Mouse (Mus musculus) kidney, postnatal 25 days (tissue): Measurements from ENCODE around the gene Pde4c.

Experiments
- DNase-seq, 2 experiments: peaks; one replicate each; pipeline ENCODE4 v3.0.0; 2021; ENCODE audit warnings: mixed read lengths in 2 of 2

Gene Pde4c

DNA sequence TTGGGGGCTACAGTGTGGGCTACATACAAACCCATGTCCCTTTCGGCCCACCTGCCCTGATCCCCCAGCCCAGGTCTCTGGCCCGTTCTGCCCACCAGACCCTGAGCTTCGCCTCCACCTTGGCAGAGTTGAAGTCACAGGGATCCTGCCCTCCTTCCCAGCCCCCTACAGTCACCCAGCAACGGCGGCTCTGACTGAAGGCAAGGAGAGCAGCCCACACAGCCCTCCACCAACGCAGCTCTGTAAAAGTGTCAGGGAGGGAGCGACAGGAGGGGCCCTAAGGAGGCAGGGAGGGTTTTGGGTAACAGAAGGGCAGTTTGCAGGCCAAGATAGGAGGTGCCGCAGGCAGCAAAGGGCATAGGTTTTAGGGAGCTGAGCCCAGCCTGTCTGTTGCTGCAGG is 67.3 kb downstream of the Pde4c start:
- no peak for DNase-seq

DNA sequence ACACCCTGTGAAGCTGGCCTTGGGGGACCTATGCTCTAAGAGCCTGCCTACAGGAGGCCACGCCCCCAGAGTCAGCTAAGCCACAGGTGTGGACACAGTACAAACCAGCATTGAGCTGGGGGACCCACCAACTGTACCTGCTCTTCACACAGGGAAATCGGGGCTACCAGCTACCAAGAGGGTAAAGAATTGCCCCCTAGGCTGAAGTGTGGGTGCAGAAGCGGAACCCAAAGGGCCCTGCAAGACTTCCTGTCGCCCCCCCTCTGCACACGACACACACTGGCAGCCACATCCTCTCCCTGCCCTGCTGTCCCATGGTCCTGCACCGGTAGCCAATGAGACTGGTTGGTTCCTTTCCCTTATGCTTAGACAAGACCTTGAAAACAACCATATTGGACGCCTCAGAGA is 67.8 kb downstream of the Pde4c start:
- peak in 1 of 2 experiments; percentile 46 for DNase-seq

DNA sequence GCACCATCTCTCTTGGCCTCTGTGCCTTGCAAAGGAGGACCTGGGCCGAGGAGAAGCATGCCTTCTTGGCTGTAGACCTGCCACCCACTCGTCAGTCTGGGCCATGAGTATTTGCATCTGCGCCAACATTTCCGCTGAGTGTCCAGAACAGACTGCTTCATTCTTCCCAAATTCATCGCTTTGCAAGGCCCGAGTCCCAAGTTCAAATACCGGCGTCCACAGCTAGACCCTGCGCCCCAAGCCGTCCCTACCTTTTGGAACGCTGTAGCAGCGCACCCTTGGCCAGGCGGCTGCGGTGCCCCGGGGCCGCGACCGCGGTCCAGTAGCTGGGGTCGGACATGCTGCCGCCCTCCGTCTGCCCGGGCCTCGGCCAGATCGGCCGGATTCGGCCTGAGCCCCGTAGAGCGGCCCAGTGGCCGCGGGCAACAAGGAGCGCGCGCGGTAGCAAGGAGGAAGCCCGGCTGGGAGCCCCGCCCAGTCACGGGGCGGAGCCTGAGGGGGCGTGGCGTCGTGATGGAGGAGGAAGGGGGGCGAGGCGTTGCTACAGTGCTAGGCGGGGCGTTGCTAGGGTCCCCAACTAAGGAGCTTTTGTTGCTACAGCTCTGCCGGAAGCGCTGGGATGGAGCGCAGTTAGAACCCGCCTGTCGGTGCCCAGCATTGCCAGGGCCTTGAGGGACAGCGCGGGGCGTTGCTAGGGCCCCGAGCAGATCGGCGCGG is 68.6 kb downstream of the Pde4c start:
- peak; percentile 98 for DNase-seq

DNA sequence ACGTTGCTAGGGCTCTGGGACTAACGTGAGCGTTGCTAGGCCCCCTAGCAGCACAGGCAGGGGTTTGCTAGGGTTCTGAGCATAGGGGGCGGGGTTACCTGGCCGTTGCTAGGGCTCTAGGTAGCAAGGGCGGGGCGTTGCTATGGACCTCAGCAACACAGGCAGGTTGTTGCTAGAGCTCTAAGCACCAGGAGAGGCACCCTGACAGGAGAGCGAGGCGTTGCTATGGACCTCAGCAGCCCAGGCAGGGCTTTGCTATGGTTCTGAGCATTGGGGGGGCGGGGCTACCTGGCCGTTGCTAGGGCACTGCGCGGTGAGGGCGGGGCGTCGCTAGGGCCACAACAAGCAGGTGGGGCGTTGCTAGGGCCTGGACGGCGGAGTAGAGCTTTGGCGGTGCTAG is 69.2 kb downstream of the Pde4c start:
- DNase-seq = peak; percentile 91 to 96

DNA sequence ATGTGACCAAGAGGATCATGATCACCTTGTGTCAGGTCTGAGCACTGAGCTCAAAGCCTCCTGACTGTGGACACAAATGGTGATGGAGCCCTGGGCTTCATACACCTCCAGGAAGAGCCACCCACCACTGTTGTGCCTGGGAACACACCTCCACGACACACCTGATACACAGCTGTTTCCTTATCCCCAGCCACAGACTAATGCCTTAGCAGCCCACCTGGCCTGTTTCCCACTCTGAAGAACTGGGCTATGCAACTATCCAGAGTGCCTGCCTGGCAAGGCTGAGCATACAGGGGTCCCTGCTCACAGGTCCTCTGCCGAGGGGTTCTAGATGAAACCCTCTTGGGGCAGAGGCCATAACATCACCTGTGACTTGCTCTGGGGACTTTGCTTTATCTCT is 70.7 kb downstream of the Pde4c start:
- DNase-seq = no peak

DNA sequence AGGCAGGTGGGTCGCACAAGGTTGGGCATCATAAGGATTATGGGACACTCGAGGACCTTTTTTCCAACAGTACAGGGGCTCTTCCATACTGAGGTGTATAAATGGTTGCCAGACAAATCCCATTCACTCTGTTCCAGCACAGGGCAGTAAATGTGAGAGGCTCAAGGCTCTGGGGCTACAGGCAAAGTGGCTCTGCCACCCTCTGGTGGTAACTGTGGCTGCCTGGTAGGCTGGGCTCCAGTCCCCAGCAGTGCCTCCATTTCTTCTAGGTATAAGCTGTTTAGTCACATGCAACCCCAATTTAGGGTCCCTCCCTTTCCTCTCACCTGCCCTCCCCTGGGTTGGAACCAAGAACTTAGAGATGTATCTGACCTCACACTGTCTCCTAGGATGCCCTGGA is 71.8 kb downstream of the Pde4c start:
- no peak for DNase-seq

DNA sequence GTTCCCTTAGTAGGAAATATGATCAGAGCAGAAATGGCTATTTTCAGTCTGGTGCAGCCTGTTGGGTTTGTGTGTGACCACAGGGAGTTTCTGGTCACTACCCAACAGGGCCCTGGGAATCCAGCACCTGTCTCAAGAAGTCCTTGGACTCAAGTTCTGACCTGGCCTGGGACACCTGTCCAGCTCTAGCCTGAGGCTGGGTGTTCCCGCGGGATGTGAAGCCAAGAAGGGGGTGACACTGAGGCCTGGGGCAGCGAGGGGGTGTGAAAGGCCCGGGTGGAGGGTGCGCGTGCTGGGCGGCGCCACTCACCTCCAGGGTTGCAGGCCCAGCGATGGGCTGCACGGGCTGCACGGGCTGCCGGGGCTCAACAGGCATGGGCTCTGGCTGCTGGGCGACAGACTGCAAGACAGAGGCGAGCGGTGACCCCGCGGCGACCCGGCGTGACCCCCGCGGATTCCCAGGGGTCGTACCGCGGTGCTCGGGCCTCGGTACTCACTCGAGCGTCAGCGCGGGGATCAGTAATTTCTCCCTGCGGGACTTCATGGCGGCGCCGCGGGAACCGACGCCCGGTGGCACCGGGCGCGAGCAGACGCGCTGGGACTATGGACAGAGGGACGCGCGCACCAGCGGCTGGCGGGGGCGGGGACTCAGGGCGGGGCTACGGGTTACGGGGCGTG is 73.0 kb downstream of the Pde4c start:
- peak in 1 of 2 experiments; percentile 11 for DNase-seq

DNA sequence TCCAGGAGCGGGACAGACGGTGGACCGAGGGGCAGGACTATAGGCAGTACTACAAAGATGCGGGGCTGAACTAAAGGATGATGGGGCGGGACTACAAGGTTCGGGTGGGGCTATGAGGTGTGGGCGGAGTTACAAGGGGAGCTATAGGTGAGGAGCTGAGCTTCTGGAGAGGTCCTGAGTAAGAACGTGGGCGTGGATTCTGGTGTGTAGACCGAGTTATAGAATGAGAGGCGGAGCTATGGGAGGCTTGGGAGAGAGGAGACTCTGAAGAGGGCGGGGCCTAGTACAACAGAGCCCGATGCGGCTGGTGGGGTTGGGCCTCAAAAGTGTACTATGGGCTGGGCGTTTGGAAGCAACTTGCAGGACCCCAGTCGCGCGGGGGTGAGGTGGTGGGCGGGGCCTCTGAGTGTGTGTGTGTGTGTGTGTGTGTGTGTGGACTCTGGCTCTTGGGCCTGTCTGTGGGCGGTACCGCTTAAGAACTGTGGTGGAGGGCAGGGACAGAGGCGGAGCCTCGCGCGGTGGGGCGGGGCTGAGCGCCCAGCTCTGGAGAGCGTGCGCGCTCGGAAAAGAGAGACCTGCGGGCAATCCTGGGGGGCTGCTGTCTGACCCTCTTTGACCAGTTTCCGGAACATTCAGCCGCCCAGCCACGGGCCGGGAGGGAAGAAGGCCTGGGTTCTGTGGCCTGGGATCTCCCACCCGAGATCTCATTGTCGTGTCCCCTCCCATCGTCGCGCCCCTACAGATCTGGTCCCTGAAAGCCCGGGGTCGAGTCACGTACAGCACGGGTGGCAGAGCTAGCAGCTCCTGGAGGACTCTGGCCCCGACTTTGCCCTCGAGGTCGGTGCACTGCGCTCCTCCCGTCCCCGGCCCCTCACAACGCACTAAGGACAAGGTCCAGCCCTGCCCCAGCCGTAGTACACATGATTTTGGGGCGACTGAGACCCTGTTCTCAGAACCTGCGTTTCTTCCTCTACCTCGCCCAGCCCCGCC is 73.9 kb downstream of the Pde4c start:
- DNase-seq = peak; percentile 91 to 95

DNA sequence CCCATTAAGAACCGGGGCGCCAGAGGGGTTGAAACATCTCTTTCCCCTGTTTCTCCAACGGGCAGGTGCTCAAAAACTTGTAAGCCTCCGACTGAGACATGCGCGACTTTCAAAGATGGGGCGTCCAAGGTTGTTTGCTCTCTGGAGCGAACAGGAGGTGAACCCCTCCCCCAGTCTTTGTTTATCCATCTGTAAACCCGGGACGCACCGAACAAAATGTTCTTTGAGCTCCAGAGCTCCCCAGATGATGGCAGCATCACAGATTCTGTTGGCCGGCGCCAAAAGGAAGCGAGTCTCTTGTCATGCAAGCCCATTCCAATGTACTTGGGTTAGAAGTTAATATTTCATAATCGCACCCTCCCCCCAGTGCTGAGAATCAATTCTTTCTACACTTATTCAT is 74.8 kb downstream of the Pde4c start:
- peak; percentile 56 to 90 for DNase-seq

DNA sequence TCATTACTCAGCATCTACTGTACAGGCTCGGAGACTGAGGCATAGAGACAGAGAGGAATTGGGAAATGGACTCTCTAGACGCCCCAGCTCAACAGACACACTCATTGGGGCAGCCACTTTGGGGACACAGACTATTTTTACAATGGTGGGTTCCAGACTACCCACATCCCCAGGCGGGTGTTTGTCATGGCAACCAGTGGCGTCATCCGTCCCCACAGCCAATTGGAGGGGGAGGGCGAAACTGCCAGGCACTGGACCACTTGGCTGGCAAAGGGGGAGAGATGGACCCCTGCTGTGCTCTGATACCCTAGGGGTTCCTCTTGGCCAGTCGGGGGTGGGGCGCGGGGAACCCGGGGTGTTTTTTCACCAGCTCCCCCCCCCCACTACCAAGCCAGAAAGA is 77.1 kb downstream of the Pde4c start:
- no peak for DNase-seq
